Mouse (Mus musculus) hindbrain, embryonic 10.5 days (tissue): ENCODE data around the gene Gm10718. TPM values are rescaled to one million over a fixed set of nuclear protein-coding genes. Genes with fewer than 3 reads are reported as not detected.
"Not testable (repeated sequence)": the region's sequence is repeated elsewhere in the genome, so short reads cannot be mapped to it uniquely, and the experiment has no call there.

Experiments used
- DNase-seq: peaks from one replicate; pipeline ENCODE4 v3.0.0-alpha.2; 2017; ENCODE audit warnings: low spot score
- H3K27ac ChIP-seq: fragments of 300-500 bp; sonication (generic); 2 replicates; pipeline ENCODE4 v1.5.1; 2016; ENCODE audit warnings: mild to moderate bottlenecking, moderate library complexity
- H3K27me3 ChIP-seq: fragments of 300-500 bp; sonication (generic); 2 replicates; pipeline ENCODE4 v1.6.1; 2016; ENCODE audit warnings: mild to moderate bottlenecking; ENCODE audit not compliant: poor library complexity, insufficient read depth, severe bottlenecking
- H3K36me3 ChIP-seq: fragments of 300-500 bp; sonication (generic); 2 replicates; pipeline ENCODE4 v1.6.1; 2016; ENCODE audit warnings: mild to moderate bottlenecking, moderate library complexity
- H3K4me1 ChIP-seq: fragments of 300-500 bp; sonication (generic); replicated peaks from 2 replicates; pipeline ENCODE4 v1.6.1; 2016; ENCODE audit warnings: mild to moderate bottlenecking
- H3K4me3 ChIP-seq: fragments of 300-500 bp; sonication (generic); 2 replicates; pipeline ENCODE4 v1.5.1; 2016; ENCODE audit warnings: mild to moderate bottlenecking, moderate library complexity
- H3K9me3 ChIP-seq: fragments of 300-500 bp; sonication (generic); 2 replicates; pipeline ENCODE4 v1.6.1; 2016; ENCODE audit warnings: mild to moderate bottlenecking, moderate library complexity
- WGBS: fragments of 180-500 bp; shearing (Covaris S2); methylation state at CpG from one replicate; pipeline ENCODE4 v1.1.7; 2016; 5-methylcytosine and 5-hydroxymethylcytosine counted together
- polyA plus RNA-seq: library from polyadenylated mRNA; unstranded; fragments of >200 nt; fragmentation: Nextera tagmentation; extraction: Ambion mirVana; gene quantifications from 2 replicates; pipeline ENCODE4 v1.2.1, GENCODE M21; 2016

Gm10718 gene
- polyA plus RNA-seq, 1 experiment from 2014 or later, result not detected

- H3K9me3 ChIP-seq, result not testable (repeated sequence)
These were observed 7.5 kb upstream of the Gm10718 start for GRCm38 (mm10) chr9:3015896-3016295.

GRCm38 (mm10) chr9:3017108-3017507 is 6.2 kb upstream of the Gm10718 start, which contains the start of gene Gm10719:
TSS of gene Gm10719 (plus strand) at chr9:3017408.
- 58% methylated on average over 2 of the region's 9 CpGs for WGBS
- H3K36me3 ChIP-seq, H3K4me1 ChIP-seq, DNase-seq, H3K4me3 ChIP-seq, H3K27me3 ChIP-seq, H3K9me3 ChIP-seq, H3K27ac ChIP-seq: not testable (repeated sequence)

More at GRCm38 (mm10) chr9:3015896-3016295, 7.5 kb upstream of the Gm10718 start:
- not testable (repeated sequence) for H3K4me1 ChIP-seq, H3K27me3 ChIP-seq, DNase-seq, H3K36me3 ChIP-seq, H3K4me3 ChIP-seq, H3K27ac ChIP-seq
- WGBS, result 76% methylated on average over 6 of the region's 6 CpGs

GRCm38 (mm10) chr9:3018944-3019343 is 4.4 kb upstream of the Gm10718 start:
- not testable (repeated sequence) for H3K36me3 ChIP-seq, H3K27me3 ChIP-seq, H3K4me3 ChIP-seq, H3K9me3 ChIP-seq, H3K4me1 ChIP-seq, DNase-seq, H3K27ac ChIP-seq
- 63% methylated on average over 9 of the region's 9 CpGs for WGBS

GRCm38 (mm10) chr9:3019835-3020727 is 3.3 kb upstream of the Gm10718 start:
- not testable (repeated sequence) for H3K4me3 ChIP-seq, H3K4me1 ChIP-seq, DNase-seq, H3K36me3 ChIP-seq, H3K27ac ChIP-seq, H3K9me3 ChIP-seq, H3K27me3 ChIP-seq
- WGBS, result 78% methylated on average over 17 of the region's 19 CpGs

- 74% methylated on average over 11 of the region's 13 CpGs for WGBS
- H3K36me3 ChIP-seq, H3K4me1 ChIP-seq, H3K9me3 ChIP-seq, H3K27ac ChIP-seq, H3K27me3 ChIP-seq, H3K4me3 ChIP-seq: not testable (repeated sequence)
- DNase-seq, result peak; percentile 35
These were observed 885 bp upstream of the Gm10718 start for GRCm38 (mm10) chr9:3022316-3023008.

- not testable (repeated sequence) for H3K9me3 ChIP-seq, H3K4me3 ChIP-seq, DNase-seq, H3K27me3 ChIP-seq, H3K27ac ChIP-seq, H3K36me3 ChIP-seq, H3K4me1 ChIP-seq
- 75% methylated on average over 16 of the region's 16 CpGs for WGBS
These were observed 770 bp downstream of the Gm10718 start for GRCm38 (mm10) chr9:3023985-3024648.

- H3K27me3 ChIP-seq, DNase-seq, H3K36me3 ChIP-seq, H3K4me3 ChIP-seq, H3K4me1 ChIP-seq, H3K9me3 ChIP-seq, H3K27ac ChIP-seq: not testable (repeated sequence)
- WGBS, result 71% methylated on average over 12 of the region's 12 CpGs
These were observed 1.6 kb downstream of the Gm10718 start, which contains the start of gene Gm10717 for GRCm38 (mm10) chr9:3024912-3025467. TSS of gene Gm10717 (plus strand) at chr9:3025417.

GRCm38 (mm10) chr9:3025653-3026052 is 2.3 kb downstream of the Gm10718 start:
- not testable (repeated sequence) for H3K27me3 ChIP-seq, DNase-seq, H3K4me1 ChIP-seq, H3K4me3 ChIP-seq, H3K36me3 ChIP-seq, H3K27ac ChIP-seq, H3K9me3 ChIP-seq
- 73% methylated on average over 5 of the region's 6 CpGs for WGBS

GRCm38 (mm10) chr9:3026136-3026535 is 2.8 kb downstream of the Gm10718 start:
- not testable (repeated sequence) for H3K9me3 ChIP-seq, DNase-seq, H3K27me3 ChIP-seq, H3K36me3 ChIP-seq, H3K4me1 ChIP-seq, H3K4me3 ChIP-seq, H3K27ac ChIP-seq
- WGBS, result 78% methylated on average over 5 of the region's 5 CpGs

GRCm38 (mm10) chr9:3026741-3027140 is 3.4 kb downstream of the Gm10718 start:
- not testable (repeated sequence) for H3K27ac ChIP-seq, H3K27me3 ChIP-seq, H3K4me1 ChIP-seq, H3K36me3 ChIP-seq, H3K9me3 ChIP-seq, H3K4me3 ChIP-seq, DNase-seq
- WGBS, result 66% methylated on average over 9 of the region's 9 CpGs

GRCm38 (mm10) chr9:3027200-3027599 is 3.9 kb downstream of the Gm10718 start:
- not testable (repeated sequence) for H3K27me3 ChIP-seq, H3K9me3 ChIP-seq, H3K4me3 ChIP-seq, H3K27ac ChIP-seq, H3K4me1 ChIP-seq, H3K36me3 ChIP-seq
- DNase-seq, result peak; percentile 81
- 70% methylated on average over 9 of the region's 9 CpGs for WGBS

GRCm38 (mm10) chr9:3029276-3030000 is 6.1 kb downstream of the Gm10718 start:
- WGBS, result 64% methylated on average over 14 of the region's 16 CpGs
- not testable (repeated sequence) for H3K9me3 ChIP-seq, H3K4me3 ChIP-seq, H3K36me3 ChIP-seq, H3K27ac ChIP-seq, DNase-seq, H3K27me3 ChIP-seq, H3K4me1 ChIP-seq
